Mouse (Mus musculus): ENCODE data around the gene Abca1. TPM values are rescaled to one million over a fixed set of nuclear protein-coding genes. Genes with fewer than 3 reads are reported as not detected.

Abca1 gene
- total RNA-seq, 2 experiments from 2014 or later = 20.3 to 25.1 TPM

GRCm38 (mm10) chr4:53124837-53125490 lies 34.7 kb downstream of the Abca1 start:
- no peak for DNase-seq (ENCODE audit: extremely low spot score in 1 of 2, low spot score in 1 of 2)

GRCm38 (mm10) chr4:53122310-53122709 lies 37.4 kb downstream of the Abca1 start:
- DNase-seq (ENCODE audit: extremely low spot score in 1 of 2, low spot score in 1 of 2) = no peak

GRCm38 (mm10) chr4:53121516-53122227 lies 38.0 kb downstream of the Abca1 start:
- DNase-seq (ENCODE audit: extremely low spot score in 1 of 2, low spot score in 1 of 2) = no peak

- no peak for DNase-seq (ENCODE audit: extremely low spot score in 1 of 2, low spot score in 1 of 2)
Measured at GRCm38 (mm10) chr4:53121084-53121483, 38.6 kb downstream of the Abca1 start.

GRCm38 (mm10) chr4:53120038-53120685 lies 39.5 kb downstream of the Abca1 start:
- DNase-seq (ENCODE audit: extremely low spot score in 1 of 2, low spot score in 1 of 2) = no peak

- no peak for DNase-seq (ENCODE audit: extremely low spot score in 1 of 2, low spot score in 1 of 2)
Measured at GRCm38 (mm10) chr4:53118643-53119042, 41.1 kb downstream of the Abca1 start.

GRCm38 (mm10) chr4:53117610-53118009 lies 42.1 kb downstream of the Abca1 start:
- DNase-seq (ENCODE audit: extremely low spot score in 1 of 2, low spot score in 1 of 2) = no peak

- no peak for DNase-seq (ENCODE audit: extremely low spot score in 1 of 2, low spot score in 1 of 2)
Measured at GRCm38 (mm10) chr4:53117076-53117475, 42.6 kb downstream of the Abca1 start.

GRCm38 (mm10) chr4:53115866-53116265 lies 43.8 kb downstream of the Abca1 start:
- DNase-seq (ENCODE audit: extremely low spot score in 1 of 2, low spot score in 1 of 2) = peak in 1 of 2 experiments; percentile 20

GRCm38 (mm10) chr4:53115410-53115809 lies 44.3 kb downstream of the Abca1 start:
- DNase-seq (ENCODE audit: extremely low spot score in 1 of 2, low spot score in 1 of 2) = no peak

GRCm38 (mm10) chr4:53111919-53112355 lies 47.8 kb downstream of the Abca1 start:
- no peak for DNase-seq (ENCODE audit: extremely low spot score in 1 of 2, low spot score in 1 of 2)

GRCm38 (mm10) chr4:53110356-53110755 lies 49.3 kb downstream of the Abca1 start:
- no peak for DNase-seq (ENCODE audit: extremely low spot score in 1 of 2, low spot score in 1 of 2)

GRCm38 (mm10) chr4:53109381-53109928 lies 50.2 kb downstream of the Abca1 start:
- no peak for DNase-seq (ENCODE audit: extremely low spot score in 1 of 2, low spot score in 1 of 2)

GRCm38 (mm10) chr4:53108194-53108593 lies 51.5 kb downstream of the Abca1 start:
- no peak for DNase-seq (ENCODE audit: extremely low spot score in 1 of 2, low spot score in 1 of 2)

GRCm38 (mm10) chr4:53106732-53107131 lies 53.0 kb downstream of the Abca1 start:
- no peak for DNase-seq (ENCODE audit: extremely low spot score in 1 of 2, low spot score in 1 of 2)

- no peak for DNase-seq (ENCODE audit: extremely low spot score in 1 of 2, low spot score in 1 of 2)
Measured at GRCm38 (mm10) chr4:53106071-53106470, 53.6 kb downstream of the Abca1 start.

GRCm38 (mm10) chr4:53104634-53105033 lies 55.1 kb downstream of the Abca1 start:
- no peak for DNase-seq (ENCODE audit: extremely low spot score in 1 of 2, low spot score in 1 of 2)

- no peak for DNase-seq (ENCODE audit: extremely low spot score in 1 of 2, low spot score in 1 of 2)
Measured at GRCm38 (mm10) chr4:53102529-53102928, 57.2 kb downstream of the Abca1 start.

GRCm38 (mm10) chr4:53101306-53101705 lies 58.4 kb downstream of the Abca1 start:
- DNase-seq (ENCODE audit: extremely low spot score in 1 of 2, low spot score in 1 of 2) = no peak

GRCm38 (mm10) chr4:53100492-53100891 lies 59.2 kb downstream of the Abca1 start:
- no peak for DNase-seq (ENCODE audit: extremely low spot score in 1 of 2, low spot score in 1 of 2)

- no peak for DNase-seq (ENCODE audit: extremely low spot score in 1 of 2, low spot score in 1 of 2)
Measured at GRCm38 (mm10) chr4:53094850-53095249, 64.8 kb downstream of the Abca1 start.

All from layer of hippocampus, postnatal 25 days (tissue).